Mouse (Mus musculus) fibroblast of lung, adult 2 months (primary cell): ENCODE data around the gene Cyp27a1.

Experiments used
- DNase-seq: peaks from one replicate; pipeline ENCODE4 v3.0.0-alpha.2; 2011; ENCODE audit warnings: low read depth

The Cyp27a1 gene

DNA sequence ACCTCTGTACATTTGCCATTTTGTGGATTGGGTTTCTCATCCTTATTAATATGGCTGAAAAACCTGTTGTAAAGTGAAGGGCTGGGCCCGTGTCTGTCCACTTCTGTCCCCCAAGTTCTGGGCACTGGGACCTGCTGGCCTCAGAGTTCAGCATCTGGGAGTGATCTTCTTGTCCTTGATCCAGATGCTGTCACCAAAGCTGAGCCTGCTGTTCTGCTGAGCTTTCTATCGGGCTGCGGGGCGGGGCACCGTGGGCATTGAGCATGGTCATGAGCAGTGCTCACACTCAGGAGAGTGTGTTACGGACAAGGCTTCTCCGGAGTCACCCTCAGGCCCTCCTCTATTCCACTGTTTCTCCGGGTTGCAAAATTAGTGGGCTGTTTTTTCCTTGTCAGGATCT is 4.7 kb downstream of the Cyp27a1 start:
- DNase-seq: no peak

DNA sequence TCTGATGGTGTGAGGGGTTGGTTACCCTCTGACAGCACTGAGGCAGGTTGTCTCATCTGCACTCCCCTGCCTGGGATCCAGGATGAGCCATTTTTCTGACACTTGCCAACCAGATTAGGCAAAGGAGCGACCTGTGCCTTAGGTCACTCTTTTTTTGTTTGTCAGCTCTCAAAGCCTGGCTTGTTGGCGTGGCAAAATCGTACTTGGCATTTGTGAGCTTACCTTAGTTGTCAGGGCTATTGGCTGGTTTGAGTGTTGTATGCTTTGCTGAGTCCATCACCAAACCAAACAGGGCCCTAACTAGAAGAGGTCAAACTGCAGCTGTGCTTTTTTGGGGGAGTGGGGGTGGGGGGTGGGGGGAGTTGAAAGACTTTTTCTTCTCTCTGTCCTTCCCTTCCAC is 5.9 kb downstream of the Cyp27a1 start:
- no peak for DNase-seq

DNA sequence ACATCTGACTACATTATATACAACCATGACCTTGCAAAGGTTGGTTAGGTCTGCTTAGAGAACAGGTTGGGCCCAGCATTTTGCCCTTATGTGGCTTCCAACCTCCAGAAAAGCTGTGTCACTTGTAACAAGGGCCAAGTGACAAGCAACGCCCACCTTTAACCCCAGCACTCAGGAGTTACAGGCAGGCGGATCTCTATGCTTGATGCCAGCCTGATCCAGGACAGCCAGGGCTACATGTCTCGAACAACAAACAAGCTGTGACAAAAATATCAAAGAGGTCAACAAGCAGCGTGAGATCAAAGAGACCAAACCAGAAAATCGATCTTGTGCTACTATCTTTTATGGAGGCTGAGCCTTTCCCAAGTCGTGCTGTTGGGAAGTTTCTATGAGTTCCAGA is 8.3 kb downstream of the Cyp27a1 start:
- DNase-seq: no peak

DNA sequence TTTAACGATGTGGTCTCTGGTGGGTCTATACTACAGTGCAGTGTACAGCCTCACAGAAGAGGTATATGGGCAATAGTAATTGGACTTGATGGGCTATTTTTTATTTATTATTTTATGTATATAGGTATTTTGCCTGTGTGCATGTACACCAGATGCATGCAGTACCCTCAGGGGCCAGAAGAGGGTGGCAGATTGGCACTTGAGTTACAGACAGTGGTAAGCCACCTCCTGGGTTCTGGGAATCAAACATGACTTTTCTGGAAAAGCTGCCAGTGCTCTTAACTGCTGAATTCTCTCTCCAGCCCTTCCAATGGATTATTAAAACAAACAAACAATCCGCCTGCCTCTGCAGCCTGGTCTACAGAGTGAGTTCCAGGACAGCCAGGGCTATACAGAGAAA is 10.4 kb downstream of the Cyp27a1 start:
- DNase-seq: no peak

DNA sequence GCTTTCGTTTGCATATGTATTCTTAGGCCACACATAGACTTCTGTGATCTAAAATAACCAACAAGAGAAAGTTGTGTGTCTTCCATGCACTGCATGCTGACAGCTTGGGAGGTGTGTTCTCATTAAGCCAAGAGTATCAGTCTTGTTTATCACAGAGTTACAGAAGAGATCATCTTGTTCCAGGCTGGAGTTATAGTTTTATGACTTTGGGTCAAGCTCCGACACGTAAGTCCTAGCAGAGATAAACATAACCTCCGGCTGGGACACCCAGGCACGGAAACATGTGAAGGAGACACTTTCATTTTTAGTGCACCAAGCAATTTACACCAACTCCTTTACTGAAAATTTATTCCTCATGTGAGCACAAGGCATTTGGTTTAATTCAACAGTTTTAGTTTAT is 12.7 kb downstream of the Cyp27a1 start:
- DNase-seq: no peak

DNA sequence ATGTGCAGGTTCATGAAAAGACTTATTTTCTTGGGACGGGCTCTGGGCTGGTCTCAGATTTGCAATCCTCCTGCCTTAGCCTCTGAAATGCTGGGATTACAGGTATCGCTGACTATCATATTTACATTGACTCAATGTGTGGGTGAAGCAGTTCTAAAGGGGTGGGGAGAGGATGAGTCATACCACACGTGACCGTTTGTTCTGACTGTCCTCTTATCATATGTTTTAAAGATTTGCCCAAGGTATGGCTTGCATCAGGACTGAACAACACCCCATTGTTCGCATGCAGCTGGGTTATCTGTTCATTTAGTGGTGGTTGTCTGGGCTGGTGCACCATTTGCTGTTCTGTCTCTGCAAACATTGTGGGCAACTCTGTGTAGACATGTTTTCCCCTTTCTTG is 13.3 kb downstream of the Cyp27a1 start:
- no peak for DNase-seq

DNA sequence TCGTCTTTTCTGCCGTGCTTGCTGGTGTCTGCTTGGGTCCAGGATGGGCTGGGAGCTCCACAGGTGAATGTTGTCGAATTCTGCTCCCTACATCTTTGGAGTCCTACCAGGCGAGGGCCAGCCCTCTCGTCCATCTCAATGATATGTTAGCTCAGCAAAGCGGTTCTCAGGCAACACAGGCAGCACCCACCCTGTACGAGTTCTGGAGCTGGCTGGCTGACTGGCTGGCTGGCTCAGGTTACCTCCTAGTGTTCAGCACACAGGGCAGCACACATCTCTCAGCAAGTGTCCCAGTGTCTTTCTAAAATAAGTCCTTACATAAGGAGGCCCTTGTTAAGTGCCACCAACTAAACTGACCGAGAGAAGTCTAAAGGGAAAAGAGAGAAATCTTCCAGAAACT is 15.1 kb downstream of the Cyp27a1 start:
- no peak for DNase-seq

DNA sequence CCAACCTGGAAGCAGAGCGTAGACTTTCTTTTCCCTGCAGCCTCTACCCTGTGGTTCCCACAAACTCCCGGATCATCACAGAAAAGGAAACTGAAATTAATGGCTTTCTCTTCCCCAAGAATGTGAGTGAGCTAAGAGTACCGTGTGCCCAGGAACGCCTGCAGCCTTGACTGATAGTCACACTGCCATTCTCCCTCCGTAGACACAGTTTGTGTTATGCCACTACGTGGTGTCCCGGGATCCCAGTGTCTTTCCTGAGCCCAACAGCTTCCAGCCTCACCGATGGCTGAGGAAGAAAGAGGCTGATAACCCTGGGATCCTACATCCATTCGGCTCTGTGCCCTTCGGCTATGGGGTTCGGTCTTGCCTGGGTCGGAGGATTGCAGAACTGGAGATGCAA is 23.6 kb downstream of the Cyp27a1 start:
- no peak for DNase-seq

DNA sequence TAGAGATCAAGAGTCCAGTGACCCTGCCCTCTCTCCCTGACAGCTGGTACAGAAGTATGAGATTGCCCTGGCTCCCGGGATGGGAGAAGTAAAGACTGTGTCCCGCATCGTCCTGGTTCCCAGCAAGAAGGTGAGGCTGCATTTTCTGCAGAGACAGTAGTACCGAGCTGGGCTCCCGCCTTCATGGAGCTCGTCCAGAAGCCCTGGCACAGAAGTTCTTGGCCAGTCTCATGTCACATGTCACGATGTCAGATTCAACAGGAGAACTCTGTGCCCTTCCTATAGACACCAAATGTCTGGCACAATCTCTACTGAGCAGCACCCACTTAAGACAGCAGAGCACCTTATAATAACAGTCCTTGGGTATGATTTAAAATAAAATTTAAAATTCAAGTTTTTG is 24.1 kb downstream of the Cyp27a1 start:
- no peak for DNase-seq

DNA sequence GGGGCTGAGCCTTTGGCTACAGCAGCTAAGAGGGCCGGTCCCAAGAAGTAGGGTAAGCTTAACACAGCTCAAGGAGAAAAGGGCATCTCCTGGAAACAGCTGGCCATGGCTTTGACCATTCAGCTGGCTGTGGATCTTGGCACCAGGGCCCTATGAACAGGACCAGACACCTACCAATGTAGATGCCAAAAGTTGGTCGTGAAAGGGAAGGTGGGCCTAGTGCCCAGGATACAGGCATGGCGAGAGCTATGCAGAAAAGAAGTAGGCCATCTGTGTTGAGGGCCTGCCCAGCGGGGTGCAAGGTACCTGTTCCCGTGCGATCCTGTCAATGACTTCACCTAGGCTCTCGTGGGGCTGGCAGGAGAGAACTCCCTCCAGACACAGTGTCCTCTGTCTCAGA is 27.5 kb downstream of the Cyp27a1 start:
- no peak for DNase-seq

DNA sequence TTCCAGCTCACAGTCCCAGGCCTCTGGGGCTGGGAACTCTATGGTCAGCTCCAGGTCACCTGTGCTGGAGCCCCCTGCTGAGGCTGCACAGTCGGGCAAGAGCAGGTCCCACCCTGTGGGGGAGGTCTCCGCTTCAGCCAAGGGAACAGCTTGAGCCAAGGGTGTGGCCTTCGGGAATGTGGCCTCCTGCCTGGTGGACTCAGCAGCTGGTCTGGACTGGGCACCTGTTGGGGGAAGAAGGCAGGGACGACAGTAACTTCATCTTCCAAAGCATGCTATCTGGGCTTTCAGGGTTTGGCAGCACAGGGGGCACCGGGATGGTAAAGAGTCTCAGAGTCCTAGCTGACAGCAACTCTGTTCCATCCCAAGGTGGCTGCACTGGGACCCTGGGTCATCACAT is 34.0 kb downstream of the Cyp27a1 start:
- DNase-seq: no peak

DNA sequence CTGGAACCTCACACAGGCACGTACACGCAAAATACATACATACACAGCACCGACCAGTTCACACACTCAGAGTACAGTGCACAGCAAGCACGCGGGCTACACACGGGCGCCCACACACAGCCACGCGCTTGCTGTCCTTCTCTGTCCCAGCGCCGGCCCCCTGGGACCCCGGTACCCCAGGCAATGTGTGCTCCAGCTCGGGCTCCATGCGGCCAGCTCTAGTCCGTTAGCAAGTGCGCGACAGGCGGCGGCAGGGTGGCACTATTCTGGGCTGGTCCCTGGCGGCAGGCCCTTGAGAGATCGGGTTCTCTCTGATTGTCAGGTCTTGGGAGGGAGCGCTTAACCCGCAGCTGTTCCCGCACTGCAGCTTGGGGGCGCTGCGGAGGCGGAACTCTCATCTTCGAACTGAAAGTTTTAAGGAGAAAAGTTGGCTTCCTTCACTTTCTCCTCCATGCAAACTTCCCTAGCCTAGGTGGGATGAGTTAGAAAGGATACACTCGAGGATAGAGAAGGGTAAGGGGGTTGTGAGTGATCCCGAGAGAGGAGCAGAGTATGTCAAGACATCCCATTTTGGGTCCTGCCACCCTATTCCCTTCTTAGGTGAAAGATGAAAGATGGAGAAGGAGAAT is 35.4 kb downstream of the Cyp27a1 start, which contains the start of gene Prkag3:
Prkag3 (minus strand) TSS at position 579 of the 629 bp plus-strand sequence.
- peak; percentile 10 for DNase-seq

DNA sequence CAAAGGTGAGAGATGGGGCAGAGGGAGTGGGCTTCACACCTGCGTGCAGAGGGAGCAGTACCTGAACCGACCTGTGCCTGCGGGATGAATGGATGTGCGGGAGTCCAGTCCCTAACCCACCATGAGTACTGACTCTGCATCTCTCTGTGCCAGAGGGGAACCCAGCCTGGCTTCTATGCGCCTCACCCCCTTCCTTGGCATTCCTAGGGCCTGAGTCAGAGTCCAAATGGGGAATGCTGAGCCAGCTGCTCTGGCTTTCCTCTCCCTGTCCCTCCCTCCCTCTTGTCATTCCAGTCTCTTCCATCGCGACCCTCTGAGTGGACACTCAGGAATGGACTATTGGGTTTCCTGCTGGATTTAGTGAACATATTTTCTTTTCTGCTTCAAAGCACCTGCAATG is 35.9 kb downstream of the Cyp27a1 start:
- DNase-seq: peak; percentile 30

DNA sequence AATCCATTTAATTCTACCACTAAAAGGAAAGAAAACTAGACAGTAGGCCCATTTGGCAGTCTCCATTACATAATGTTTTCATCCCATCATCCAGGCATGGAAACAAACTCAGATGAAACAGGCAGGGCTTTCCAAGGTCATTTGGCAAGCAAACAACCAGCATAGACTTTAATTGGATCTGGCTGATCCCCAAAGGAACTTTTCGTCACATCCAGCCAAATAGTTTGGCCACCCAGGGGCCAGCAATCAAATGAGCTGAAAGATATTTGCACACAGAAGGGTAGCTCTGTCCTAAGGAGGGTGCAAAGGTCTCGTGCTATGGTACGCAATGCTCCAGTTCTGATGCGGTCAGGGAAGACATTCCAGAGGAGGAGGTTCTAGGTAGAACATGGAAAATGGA is 37.3 kb downstream of the Cyp27a1 start:
- DNase-seq: no peak

DNA sequence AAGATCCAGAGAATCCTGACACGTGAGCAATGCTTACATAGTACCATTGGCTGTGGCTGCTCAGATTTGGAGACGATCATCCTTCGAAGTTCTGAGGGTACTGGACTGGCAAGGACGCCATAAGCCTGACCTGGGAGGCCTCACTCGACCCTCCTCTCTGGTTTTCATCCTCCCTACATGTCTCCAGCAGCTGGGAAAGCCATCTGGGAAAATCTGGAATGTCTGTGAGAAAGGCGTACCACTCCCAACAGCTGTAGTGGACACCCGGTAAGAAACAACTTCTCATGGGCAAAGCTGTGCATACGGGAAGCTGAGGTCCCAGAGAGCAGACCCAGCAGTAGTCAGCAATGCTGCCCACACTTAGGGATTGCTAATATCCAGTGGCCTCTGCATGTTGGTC is 38.8 kb downstream of the Cyp27a1 start:
- DNase-seq: no peak

DNA sequence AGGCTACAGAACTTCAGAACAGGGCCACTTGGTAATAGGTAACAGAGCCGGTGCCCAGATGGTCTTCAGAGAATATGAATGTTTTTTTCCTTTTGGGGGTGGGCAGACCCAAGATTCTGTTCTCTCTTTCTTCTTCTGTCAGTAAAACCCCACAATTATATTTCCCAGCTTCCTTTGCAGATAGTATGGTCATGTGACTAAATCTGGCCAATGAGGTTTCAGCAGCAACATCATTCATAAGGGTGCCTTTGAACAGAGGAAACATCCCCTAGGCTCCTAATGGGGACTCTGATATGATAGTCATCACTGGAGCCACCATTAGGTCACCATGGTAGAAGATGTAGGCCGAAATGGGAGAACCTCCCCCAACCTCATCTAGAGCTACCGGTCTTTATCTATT is 39.5 kb downstream of the Cyp27a1 start:
- no peak for DNase-seq

DNA sequence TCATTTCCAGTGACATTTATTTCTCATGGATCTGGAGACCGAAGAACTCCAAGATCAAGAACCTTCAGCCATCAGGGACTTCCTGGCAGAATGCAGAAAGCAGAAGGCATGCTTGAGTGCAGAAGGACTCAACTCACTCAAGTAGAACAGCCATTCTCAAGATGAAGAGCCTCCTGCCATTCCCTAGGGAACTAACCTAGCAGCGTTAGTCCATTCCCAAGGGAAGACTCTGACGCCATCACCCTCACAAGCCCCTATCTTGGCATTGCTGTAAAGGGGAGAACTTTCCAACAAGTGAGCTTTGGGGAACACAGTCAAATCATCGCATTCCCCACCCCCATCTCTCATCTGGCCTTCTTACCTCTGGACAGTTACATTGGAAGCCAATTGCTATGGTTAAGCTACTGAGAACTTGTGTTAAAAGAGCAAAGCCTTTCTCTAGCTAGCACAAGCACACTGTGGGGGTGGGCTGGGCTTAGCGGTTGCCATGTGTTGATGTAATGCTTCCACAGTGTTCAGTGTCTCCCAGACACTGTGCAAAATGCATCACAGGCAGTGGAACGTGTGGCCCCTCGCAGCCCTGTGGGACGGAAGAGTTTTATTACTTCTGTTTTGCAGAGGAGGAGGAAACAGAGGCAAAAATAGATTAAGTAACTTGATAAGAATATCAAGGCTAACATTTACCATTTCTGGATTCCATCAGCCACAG is 40.0 kb downstream of the Cyp27a1 start:
- no peak for DNase-seq

DNA sequence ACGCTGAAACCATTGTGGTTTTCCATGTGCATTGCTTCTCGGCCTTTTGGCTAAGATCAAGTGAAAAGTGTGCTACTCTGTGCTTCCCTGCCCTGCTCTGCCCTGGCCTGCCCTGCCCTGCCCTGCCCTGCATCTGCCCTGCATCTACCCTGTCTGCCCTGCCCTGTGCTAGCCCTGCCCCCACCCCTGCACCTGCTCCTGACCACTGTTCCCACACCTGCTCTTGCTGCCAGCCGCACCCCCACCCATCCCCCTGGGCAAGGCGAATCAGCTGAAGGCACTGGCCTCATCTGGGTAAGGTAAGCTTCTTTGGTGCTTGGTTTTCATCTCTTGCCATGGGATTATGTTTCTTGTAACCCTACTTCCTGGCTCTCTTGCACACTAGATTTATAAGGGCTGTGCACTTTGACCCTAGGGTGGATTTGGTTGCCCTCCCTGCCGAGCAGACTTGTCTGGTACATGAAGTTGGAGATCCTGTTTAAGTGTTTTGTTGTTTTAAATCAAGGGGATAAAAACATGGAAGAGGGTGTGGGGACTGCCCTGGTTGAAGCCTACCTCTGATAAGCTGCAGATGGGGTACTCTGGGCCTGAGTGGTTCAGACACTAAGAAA is 40.9 kb downstream of the Cyp27a1 start:
- no peak for DNase-seq

DNA sequence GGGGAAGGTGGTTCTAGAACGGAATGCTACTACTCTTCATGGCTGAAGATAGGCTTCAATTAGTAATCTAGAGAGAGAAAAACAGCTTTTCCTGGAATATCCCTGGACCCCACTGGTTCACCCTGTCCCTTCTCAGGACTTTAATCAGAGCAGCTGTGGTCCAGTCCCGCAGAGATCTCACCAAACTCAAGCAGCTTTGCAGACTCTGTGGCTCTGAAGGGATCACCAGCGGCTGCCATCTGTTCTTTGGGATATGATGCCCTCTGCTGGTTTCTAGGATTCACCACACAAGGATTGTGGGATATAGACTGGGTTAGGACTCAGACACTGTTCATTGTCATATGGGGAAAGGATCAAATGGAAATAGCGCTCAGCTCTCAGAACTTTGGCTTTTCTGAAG is 46.4 kb downstream of the Cyp27a1 start:
- DNase-seq: peak; percentile 14

DNA sequence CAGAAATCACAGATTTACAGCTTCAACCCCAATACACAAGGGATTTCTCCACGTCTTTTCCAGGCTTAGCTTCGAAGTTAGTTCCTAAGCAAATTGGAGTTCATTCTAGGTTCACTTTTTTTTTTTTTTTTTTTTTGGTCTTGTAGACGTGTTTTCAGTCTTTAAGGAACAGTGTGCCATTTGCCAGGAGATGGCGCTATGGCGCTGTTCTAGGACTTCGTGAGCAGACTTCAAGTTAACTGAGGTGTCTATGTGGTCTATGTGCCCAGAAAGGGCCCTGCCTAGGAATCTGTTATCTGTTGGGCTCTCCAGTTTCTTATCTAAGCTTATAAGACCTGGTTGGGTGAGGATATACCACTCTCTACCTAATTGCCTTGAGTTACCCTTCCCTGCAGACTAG is 49.7 kb downstream of the Cyp27a1 start:
- peak; percentile 60 for DNase-seq

DNA sequence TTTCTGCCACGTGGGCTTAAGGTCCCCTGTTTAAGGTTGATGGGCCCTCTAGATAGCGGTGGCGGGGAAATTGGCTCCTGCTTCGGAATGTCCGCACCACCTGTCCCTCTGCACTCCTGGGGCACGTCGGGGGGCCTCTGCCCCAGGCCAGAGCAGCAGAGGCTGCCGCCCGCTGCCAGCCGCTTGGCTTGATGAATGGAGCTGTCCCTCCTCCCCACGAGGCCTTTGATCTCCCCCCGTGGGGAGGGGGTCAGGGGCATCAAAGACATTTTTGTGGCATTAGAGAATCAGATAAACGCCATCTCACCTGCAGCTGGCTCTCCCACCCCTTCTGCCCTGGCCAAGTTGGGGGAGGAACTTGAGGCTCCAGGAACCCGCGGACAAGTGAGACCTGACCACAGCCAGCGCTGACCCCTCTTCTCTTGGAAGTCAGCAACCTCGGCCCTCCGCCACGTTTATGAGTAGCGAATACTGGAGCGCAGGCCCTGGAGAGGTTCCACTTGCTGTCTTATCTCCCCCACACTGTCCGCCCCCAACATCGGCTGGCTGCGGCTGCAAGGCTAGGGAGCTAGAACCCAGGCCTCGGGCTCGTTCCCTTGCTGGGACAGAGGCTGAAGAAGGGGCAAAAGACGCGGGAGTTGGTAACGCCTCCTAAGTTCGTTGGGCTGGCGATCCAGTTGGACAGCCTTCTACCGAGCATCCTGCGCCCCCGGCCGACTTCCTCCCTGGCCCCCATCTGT is 57.5 kb downstream of the Cyp27a1 start:
- no peak for DNase-seq

DNA sequence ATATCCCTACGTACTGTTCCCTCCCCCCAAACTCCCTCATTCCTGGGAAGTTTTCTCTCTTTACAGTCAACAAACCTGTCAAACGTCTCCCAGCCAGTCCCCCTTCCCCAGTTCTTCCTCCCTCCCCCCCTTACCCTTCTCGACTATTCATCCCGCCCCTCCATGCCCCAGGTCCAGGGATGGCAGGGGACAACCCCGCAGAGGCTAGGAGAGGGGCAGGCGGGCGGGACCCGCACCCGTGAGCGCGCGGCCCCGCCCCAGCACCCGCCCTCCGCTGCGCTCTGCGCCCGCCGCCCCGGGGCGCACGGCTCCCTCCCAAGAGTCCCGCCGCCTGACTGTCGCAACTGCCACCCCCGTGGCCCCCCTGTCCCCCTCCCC is 58.1 kb downstream of the Cyp27a1 start:
- no peak for DNase-seq

DNA sequence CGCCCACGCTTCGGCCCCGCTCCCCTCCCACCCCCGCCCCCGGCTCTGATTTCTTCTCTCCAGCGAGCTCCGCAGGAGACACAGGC is 58.3 kb downstream of the Cyp27a1 start, which contains the start of gene Wnt6:
Wnt6 (plus strand) TSS at position 48 of the 86 bp plus-strand sequence.
- no peak for DNase-seq
